Mouse (Mus musculus): Measurements from ENCODE around the gene Gstm7.
A peak's percentile ranks its signal among the peaks of the same experiment; 100 is the strongest.
"Not testable (repeated sequence)": the region's sequence is repeated elsewhere in the genome, so short reads cannot be mapped to it uniquely, and the experiment has no call there.

Gstm7 gene

DNA sequence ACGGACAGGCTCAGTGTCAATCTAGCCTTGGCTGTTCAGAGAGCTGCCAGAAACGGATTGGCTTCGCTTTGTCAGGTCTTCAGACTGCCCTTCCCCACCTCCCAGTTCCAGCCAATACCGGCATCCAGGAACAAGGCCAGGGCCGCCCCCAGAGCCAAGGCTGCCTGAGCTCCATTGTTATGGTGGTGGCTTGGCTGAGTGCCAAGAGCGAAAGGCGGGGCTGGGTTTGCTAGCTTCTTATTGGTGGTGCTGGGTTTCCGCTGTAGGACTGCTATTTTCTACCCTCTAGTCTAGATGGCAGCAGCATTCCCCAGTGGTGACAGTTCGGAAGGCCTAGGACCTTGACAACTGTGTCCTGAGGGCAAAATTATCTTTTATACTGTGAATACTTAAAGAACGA lies at the start of gene Gstm7:
Gstm7 (minus strand) TSS at position 148 of the 400 bp plus-strand sequence.
- DNase-seq = peak; percentile 100

DNA sequence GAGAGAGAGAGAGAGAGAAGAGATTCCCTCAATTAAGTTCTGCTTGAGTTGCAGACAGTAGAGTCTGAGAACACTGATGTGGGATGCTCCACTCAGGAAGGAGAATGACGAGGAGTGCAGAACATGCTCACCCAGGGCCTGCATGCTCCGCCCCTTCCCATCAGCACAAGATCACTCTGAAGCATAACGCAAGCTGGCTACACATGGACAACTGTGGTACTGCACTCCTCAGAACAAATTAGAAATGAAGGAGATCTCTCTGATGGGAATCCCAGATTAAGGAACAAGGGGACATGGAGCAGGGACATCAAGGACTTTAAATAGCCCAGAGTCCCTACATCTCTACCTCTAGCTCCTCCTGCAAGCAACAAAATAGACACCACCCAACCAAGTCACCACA lies 49.6 kb upstream of the Gstm7 start:
- DNase-seq = peak; percentile 71

DNA sequence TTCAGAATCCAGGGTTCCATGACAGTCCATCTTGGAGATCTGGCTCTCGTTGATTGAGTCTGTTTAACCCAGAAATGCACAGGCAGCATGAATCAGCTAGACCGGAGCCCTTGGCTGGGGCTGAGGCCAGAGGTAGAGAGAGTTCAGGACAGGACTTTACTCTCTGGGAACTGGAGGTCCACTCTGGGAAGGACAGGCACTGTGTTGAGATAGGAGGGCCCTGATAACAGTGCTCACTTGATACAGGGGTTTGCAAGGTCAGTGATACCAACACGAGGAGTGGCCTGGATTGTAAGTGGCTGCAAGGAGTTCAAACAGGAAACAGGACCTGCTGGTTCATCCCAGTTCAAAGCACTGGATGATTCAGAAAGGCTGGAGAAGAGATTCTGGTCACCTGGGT lies 46.1 kb upstream of the Gstm7 start:
- DNase-seq = peak; percentile 28

DNA sequence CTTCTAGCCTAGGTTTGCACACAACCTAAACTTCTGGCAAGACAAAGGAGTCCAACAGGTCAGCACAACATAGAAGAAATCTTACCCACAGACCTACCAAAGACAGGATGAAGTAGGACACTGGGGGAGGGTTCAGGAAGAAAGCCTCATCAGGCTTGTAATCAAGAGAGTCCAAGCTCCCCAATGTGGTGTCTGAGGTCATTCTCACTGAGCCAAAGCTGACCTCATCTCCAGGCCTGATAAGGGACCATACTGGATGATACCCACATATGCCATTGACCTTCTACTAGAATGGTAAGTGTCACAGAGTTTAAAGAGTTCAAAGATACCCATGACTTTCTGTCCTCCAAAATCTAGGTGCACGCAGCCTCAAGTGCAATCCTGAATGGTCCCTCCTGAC lies 42.6 kb upstream of the Gstm7 start:
- peak; percentile 88 for DNase-seq

DNA sequence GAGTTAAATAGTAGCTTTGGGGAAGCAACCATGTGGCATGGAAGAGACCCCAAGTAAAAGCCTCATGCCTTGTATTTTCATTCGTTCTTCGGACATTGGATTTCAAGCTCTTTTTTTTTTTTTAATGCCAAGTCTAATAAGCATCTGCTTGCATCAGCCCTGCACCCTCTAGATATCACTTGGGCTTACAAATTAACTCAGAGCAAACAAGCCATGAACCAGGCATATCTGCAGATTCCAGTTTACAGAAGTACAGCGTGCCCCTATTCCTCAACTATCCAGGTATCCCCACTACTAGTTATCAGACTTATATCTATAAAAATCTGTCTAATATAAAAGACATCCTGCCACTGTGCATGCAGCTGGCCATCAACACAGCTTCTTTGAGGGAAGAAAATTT lies 40.5 kb upstream of the Gstm7 start:
- DNase-seq = peak; percentile 72

DNA sequence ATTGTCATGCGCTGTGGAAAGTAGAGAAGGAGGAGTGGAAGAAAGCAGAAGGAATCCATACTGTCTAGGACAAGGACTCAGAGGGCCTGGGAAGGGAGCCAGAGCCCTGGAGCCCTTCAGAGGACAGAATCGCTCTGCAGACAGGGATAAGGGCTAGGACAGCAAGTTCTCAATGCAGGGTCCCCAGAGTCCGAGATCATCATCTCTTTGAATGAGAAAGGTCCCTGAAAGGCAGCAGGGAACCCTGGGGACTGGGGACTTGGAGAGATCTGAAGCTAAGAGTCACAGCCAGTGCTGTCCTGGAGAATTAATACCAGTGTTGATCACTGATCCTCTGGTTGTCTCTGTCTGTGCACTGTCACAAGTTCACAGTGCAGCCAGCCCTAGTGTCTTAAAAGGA lies 39.5 kb upstream of the Gstm7 start:
- DNase-seq = peak; percentile 97

DNA sequence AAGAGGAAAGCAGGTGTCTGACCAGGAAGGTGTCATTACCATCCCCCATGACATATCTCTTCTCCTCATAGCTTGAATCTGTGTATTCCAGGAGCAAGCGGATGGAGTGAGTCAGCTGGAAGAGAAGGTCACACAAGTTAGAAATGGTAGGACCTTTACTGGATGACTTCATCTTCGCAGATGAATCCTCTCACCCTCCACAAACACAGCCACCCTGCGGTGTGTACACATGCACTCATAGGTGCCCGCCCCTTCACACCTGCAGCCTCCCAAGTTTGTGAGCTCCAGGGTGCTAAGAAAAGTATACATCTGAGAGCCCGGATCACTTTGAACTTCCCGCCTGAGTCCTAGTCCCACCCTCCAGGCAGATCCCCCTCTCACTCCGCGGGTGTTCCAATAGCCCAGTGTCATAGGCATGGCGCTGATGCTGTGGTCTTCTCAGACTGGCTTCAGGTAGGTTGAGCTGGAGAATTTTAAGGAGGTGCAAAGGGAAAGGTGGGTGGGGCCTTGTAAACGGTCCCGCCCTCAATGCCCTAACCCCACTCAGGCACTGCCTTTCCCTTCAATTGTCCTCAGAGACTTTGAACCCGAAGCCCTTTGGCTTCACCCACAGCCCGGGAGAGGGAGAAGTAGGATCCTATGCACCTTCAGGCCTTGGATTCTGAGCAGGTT lies 37.2 kb upstream of the Gstm7 start, which contains the start of gene Gstm3:
Gstm3 (minus strand) TSS at position 560 of the 672 bp plus-strand sequence.
- DNase-seq = peak; percentile 83

DNA sequence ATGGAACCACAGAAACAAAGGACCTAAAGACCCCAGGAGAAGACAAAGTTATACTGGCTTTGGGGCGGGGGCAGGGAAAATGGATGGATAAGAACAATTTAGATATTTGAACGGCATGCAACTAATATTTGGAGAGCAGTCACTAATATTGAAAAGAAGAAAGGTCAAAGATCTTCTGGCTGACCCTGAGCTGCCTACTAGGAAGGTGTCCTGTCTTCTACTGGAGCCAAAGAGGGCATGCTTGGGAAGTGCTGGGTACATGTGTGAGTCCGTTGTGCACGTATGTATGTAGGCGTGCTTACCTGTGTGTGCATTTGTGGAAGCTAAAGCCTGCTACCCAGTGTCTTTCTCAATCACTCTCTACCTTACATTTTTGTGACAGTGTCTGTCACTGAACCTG lies 35.0 kb upstream of the Gstm7 start:
- peak; percentile 65 for DNase-seq

DNA sequence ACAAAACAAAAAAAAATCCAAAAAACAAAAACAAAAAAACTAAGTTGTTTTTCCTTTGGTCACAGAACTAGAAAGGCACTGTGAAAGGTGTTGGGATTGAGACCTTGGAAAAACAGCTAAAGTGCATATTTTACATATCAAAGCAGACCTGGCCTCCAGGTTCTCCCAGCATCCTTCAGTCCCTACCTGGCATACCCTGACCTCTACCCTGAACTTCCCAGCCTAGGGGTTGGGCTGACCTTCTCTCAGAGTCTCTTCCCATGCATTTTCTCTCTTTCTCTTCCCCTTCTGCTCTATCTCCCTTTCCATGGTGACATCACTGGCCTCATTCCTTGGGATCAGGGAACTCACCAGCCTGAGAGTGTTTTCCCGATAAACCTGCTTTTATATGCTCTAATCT lies 34.0 kb upstream of the Gstm7 start:
- peak; percentile 29 for DNase-seq

DNA sequence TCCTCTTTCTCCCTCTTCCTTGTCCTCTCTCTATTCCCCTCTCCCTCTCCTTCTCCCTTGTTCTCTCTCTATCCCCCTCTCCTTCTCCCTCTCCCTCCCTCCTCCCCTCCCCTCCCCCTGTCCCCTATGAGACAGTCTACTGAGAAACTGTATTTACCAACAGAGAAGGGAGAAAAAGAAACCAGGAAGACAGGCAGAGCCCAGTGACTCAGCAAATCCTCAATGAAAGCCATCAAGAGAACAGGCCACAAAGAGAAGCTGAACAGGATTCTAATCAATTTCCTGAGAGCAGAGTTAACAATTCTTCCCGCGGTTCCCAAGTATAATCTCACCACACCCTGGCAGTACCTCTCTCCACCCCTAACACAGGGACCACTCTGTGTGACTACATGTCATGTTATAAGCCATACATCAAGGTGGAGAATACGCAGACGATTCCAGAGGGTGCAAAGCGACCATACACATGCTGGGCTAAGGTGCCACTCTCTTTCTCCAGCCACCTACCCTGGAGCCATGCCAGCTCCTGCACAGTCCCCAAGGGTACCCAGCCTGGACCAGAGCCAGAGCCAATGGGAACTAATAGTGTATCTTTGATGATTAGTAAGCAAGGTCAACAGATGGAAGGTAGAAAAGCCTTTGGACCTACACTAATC lies 33.2 kb upstream of the Gstm7 start:
- DNase-seq = peak; percentile 88

DNA sequence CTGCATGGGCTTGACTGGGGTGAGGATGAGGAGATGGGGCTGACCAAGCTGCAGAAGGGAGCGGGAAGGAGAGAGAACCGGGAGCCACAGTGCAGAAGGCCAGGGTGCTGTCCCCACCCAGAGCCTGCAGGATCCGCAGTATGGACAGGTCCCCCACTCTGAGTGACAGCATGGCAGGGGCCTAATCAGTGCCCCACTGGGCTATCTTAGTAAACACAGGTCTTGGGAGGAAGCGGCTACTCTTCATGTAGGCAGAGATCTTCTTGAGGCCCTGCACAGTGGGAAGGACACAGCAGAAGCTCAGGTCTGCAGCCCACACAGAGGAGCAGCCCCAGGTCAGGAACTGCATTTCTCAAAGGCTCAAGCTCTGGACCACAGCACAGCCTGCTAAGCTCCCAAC lies 32.4 kb upstream of the Gstm7 start:
- peak; percentile 88 for DNase-seq

DNA sequence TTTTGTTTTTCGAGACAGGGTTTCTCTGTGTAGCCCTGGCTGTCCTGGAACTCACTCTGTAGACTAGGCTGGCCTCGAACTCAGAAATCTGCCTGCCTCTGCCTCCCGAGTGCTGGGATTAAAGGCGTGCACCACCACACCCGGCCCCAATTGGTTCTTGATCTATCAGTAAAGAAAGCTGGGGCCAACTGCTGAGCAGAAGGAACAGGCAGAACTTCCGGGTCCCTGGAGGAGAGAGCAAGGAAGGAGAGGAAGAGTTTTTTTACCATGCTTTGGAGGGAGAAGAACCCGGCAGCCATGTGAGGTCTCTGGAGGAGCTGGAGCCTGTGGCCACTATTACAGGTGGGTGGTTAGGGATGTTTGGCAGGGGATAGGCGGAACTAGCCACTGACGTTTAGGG lies 23.6 kb upstream of the Gstm7 start:
- DNase-seq = not testable (repeated sequence)

DNA sequence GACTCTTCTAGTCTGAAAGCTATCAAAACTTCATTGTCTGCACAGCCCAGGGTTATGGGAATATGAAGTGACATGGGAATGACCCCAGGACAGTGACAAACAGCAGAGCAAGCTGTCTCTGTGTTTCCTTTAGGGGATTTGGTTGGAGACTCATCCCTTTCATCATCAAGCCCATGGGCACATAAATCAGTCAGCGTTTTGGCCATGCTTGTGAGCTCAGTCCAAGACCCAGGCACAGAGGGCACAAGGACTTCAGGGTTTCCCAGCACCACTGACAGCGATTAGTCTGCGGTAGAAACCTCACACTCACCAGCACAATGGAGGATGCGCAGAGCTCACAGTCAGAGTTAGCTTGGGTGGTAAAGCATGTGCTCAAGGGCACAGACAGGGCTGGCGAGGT lies 22.3 kb upstream of the Gstm7 start:
- DNase-seq = no peak

DNA sequence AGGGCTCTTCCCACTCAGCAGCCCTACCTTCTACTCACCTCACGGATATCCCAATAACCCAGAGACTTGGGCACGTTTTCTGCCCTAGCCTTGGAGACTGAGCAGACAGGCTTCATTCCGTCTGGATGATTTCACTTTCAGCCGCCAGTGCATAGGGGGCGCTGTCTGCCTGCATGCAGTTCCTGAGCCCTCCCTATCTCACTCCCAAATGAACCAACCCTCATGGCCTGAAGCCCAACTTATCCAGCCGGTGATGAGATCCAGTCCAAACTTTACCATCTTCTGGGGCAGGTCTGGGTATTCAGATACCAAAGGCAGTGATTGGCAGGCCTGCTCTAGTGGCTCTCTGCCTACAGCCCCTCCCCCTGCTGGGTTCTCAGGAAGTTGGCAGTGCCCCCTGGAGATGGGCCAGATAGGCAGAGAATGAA lies 21.7 kb upstream of the Gstm7 start:
- peak; percentile 98 for DNase-seq

DNA sequence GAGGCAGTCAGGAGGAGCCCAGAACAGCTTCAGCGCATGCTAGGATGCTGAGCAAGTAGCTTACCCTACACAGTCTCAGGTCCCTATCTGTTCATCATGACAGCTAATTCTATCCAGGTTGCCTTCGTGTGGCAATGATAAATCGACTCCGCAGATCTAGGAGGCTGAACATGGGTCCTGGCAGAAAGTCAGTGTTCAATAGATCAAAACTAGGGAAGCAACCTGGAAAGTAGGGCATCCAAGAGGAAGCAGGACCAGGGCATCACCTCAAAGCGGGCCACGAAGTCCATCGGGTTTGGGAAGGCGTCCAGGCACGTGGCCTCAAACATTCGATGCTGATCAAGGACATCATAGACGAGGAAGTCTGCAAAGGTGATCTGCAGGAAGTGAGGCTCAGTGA lies 18.9 kb upstream of the Gstm7 start:
- no peak for DNase-seq

DNA sequence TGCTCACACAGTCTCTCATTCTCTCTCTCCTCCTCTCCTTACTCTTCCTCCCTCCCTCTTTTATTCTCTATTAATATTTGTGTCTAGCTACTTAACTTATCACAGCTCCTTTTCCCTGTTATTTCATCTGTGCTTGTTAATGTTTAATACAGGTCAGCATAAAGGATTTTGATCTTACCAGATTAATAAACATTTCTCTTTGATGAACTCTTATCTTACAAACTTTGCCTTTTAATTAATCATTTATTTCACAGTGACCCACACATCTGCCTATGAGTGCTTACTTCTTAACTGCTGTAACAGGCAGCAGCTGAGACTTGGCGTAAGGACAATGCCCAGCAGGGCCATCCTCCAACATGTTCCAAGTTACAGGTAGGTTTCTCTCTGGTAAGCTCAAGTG lies 17.8 kb upstream of the Gstm7 start:
- DNase-seq = not testable (repeated sequence)

DNA sequence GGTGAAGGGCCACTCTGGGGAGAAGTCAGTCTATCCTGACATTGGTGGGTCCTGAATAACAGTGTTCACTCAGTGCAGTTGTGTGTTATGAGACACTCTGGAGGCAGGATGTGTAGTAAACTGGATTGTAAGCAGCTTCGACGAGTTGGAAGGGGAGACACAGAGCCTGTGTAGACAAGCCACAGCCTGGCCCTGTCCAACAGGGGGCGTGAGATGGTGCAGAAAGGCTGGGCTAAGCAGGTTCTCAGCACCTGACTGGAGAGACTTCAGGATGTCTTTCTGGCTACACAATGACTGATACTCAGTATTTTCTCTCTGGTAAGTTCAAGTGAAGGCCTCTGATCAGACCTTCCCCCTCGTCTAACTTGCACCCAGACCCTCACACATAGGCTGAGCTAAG lies 14.1 kb upstream of the Gstm7 start:
- DNase-seq = no peak

DNA sequence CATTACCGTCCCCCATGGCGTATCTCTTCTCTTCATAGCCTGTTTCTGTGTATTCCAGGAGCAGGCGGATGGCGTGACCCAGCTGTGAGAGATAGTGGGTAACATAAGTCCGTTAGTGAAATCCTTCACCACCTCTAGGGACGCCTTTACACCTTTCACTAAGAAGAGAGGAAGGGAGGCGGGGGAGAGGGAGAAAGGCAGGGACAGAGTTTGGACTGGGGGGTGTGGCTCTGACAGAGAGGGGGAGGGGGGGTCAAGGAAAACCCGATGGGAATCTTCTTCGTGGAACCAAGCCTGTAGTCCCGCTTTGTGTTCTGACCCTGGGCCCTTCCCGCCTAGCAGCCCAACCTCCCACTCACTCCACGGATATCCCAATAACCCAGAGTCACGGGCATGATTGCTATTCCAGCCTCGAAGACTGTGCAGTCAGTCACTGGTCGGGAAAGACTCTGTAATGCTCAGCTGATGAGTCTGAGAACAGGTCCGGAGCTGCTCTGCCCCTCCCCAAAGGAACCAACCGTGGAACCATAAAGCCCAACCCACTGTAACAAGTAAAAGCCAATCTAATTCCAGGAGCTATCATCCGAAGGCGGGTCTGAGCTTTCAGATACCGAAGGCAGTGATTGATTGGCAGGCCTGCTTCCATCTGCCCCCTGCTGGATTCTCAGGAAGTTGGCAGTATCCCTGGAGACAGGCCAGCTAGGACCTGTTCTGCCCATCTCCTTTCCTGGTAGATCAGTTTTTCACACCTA lies 11.8 kb upstream of the Gstm7 start, which contains the start of gene Gstm6:
Gstm6 (minus strand) TSS at position 511 of the 752 bp plus-strand sequence.
- DNase-seq = no peak

DNA sequence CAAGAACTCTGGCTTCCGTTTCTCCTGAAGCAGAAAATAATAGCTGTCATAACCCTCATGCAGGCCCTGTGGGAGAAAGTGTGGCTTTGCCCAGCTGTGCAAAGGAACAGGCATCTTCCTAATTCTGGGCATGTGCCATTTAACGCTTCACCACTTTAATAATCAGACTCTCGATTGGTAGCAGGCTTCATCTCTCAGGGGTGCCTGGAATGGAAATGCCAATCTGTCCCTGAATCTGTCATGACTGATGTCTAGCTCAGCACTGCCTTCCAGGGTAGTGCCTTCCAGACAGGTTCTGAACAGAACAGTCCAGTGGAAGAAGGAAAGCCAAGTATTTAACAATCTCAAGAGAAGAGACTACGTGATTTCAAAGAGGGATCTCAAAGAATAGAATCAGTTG lies 9.6 kb upstream of the Gstm7 start:
- no peak for DNase-seq

DNA sequence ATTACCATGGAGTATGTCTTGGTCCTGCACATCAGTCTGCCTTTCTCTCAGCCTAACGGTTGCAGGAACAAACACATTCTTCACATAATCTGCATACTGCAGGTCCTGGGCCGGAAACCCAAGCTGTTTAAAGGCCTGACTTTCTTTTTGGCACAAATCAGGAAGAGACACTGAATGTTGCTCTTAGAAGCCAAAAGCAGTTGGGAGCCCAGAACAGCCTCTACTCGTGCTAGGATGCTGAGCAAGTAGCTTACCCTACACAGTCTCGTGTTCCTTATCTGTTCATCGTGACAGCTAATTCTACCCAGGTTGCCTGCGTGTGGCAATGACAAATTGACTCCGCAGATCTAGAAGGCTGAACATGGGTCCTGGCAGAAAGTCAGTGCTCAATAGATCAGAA lies 8.9 kb upstream of the Gstm7 start:
- no peak for DNase-seq

DNA sequence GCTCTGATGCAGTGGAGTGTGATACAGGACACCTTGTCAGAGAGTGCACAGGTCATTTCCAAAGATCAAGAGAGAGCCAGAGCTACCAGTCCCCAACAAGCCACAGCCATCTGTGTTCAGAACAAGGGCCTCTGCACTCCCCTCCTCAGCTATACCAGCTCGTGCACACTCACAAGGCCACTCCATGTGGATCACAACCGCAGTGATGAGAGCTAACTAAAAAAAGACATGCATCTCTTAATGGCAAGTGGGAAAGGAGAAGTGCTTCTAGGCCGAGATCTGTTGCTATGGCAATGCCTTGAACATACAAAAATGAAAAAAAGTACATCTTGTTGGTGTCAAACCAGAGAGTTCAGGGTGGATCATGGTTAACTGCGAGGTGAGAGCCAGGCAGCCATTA lies 8.2 kb upstream of the Gstm7 start:
- no peak for DNase-seq

DNA sequence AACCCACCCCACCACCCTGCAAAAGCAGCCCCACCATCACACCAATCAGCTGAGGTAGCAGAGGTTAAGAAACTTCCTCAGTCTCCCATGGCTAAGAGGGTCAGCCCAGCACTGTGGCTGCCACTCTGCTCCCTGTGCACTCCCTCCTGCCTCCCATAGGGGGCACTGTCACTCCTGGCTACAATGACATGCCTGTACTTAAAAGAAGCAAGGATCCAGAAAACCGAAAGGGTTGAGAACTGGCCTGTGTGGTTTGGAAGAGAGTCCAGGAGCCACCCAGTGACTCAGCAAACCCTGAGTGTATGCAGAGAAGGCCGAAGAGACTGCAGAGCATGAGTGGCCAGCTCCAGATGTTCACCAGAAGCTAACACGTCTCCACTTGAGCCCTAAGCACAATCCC lies 7.8 kb upstream of the Gstm7 start:
- DNase-seq = peak; percentile 99

DNA sequence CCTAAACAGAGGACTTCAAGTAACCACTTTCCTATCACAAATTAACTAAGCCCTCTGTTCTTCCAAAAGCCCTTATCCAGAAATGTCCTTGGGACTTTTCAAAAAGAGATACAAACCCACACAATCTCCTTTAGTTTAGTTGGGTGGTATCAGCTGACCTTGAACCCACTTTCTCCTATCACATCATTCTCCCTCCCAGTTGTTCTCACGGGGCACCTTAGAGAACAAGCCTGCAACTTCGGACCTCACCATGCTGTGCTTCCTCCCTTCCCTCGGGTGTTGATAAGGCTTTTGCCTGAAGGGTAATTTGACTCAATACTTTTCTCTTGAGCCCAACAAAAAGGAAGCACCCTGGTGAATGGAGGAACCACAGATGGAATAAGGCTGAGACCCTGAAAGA lies 4.3 kb upstream of the Gstm7 start:
- no peak for DNase-seq

DNA sequence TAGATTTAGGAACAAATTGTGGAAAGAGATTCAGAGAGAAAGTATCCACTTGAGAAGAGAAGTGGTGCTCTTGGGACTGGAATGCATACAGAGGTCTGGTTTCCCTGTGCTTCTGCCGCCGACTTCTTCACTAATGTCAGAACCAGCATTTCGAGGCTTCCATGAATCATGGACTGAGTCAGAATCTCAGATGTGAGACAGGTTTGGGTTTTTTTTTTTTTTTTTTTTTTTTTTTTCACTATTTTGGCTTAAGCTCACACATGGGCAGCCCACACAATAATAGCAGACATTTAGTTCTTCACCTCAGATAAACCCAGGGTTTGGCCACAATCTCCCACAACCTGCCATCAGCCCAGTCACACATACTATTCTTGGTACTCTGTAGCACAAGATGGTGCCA lies 3.7 kb upstream of the Gstm7 start:
- no peak for DNase-seq

Data from heart, adult 11 months (tissue).